Mouse (Mus musculus) heart, embryonic 12.5 days (tissue): Measurements from ENCODE around the gene Maml3. TPM values are rescaled to one million over a fixed set of nuclear protein-coding genes. Genes with fewer than 3 reads are reported as not detected.

Source experiments
- ATAC-seq: fragments of 200-750 bp; cut with Nextera tagmentation; 2 replicates; pipeline ENCODE4 v1.8.0; 2017; ENCODE audit warnings: moderate TSS enrichment, moderate library complexity; ENCODE audit not compliant: insufficient number of reproducible peaks, low FRiP score
- H3K27ac ChIP-seq: fragments of 300-500 bp; sonication (generic); 2 replicates; pipeline ENCODE4 v1.5.1; 2016; ENCODE audit warnings: mild to moderate bottlenecking, moderate library complexity; ENCODE audit not compliant: poor library complexity, severe bottlenecking
- H3K27me3 ChIP-seq: fragments of 300-500 bp; sonication (generic); replicated peaks from 2 replicates; pipeline ENCODE4 v1.6.1; 2016; ENCODE audit warnings: mild to moderate bottlenecking, moderate library complexity
- H3K36me3 ChIP-seq: fragments of 300-500 bp; sonication (generic); 2 replicates; pipeline ENCODE4 v1.6.1; 2016; ENCODE audit warnings: mild to moderate bottlenecking, moderate library complexity
- H3K4me1 ChIP-seq: fragments of 300-500 bp; sonication (generic); replicated peaks from 2 replicates; pipeline ENCODE4 v1.6.1; 2016; ENCODE audit warnings: mild to moderate bottlenecking
- H3K4me2 ChIP-seq: fragments of 300-500 bp; sonication (generic); 2 replicates; pipeline ENCODE4 v1.6.1; 2016; ENCODE audit warnings: mild to moderate bottlenecking, moderate library complexity
- H3K4me3 ChIP-seq: fragments of 300-500 bp; sonication (generic); 2 replicates; pipeline ENCODE4 v1.5.1; 2016; ENCODE audit warnings: mild to moderate bottlenecking
- H3K9ac ChIP-seq: fragments of 300-500 bp; sonication (generic); 2 replicates; pipeline ENCODE4 v1.6.1; 2016; ENCODE audit warnings: mild to moderate bottlenecking, moderate library complexity
- H3K9me3 ChIP-seq: fragments of 300-500 bp; sonication (generic); replicated peaks from 2 replicates; pipeline ENCODE4 v1.6.1; 2016; ENCODE audit warnings: mild to moderate bottlenecking, moderate library complexity
- WGBS: fragments of 180-500 bp; shearing (Covaris S2); methylation state at CpG from one replicate; pipeline ENCODE4 v1.1.7; 2016; 5-methylcytosine and 5-hydroxymethylcytosine counted together
- polyA plus RNA-seq: library from polyadenylated mRNA; unstranded; fragments of >200 nt; fragmentation: Nextera tagmentation; extraction: Ambion mirVana; gene quantifications from 2 replicates; pipeline ENCODE4 v1.2.1, GENCODE M21; 2016

The Maml3 gene
- polyA plus RNA-seq, 1 experiment from 2014 or later: 2.6 TPM

DNA sequence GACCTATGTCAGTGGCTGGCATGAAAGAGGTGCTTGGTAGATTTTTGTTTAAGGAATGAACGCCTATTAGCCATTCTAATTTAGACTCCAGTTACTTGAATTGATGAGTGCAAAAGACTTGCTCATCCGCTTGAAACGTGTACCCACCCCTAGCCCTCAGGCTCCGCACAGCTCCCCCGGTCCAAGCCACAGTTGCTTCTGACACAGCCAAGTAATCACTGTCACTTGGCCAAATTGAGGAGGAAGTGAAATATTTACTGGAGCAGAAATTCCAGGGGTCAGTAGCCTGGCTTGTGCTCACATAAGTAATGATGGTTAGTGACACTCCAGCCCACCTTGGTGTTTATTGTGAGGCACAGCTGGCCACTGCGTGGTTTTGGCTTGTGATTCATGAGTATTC lies 308.0 kb downstream of the Maml3 start:
- 73% methylated on average over 6 of the region's 6 CpGs for WGBS
- H3K27me3 ChIP-seq: no peaks in the 10 kb centered on the region
- no peaks in the 10 kb centered on the region for H3K9me3 ChIP-seq
- no peak overlapping the region for H3K27ac ChIP-seq
- H3K36me3 ChIP-seq: no peaks in the 10 kb centered on the region
- H3K9ac ChIP-seq: no peak overlapping the region
- peak overlapping the region; percentile 37; the same call in 1 of the 2 replicates for H3K4me2 ChIP-seq
- ATAC-seq: no peak
- H3K4me1 ChIP-seq: peaks cover 22% of the 10 kb centered on the region
- H3K4me3 ChIP-seq: no peak overlapping the region

- Histone ChIP-seq H3K36me3 (no peaks in the 10 kb centered on the region), H3K27me3 (no peaks in the 10 kb centered on the region), H3K27ac (no peak overlapping the region), H3K4me3 (peak overlapping the region; percentile 9; the same call in 1 of the 2 replicates), H3K9ac (0 out of 2 replicates have a peak overlapping the region, but pooled peaks have one; percentile 32), H3K4me1 (peaks cover 22% of the 10 kb centered on the region), H3K4me2 (peak overlapping the region; percentile 37), H3K9me3 (no peaks in the 10 kb centered on the region)
- no peak for ATAC-seq
- WGBS: 73% methylated on average over 12 of the region's 12 CpGs
Measured at GRCm38 (mm10) chr3:51796219-51796828, 308.6 kb downstream of the Maml3 start.

GRCm38 (mm10) chr3:51791542-51791941 lies 313.3 kb downstream of the Maml3 start:
- Histone ChIP-seq H3K9ac (no peak overlapping the region), H3K9me3 (0 out of 2 replicates have a peak, but pooled peaks cover 2% of the 10 kb centered on the region), H3K4me3 (no peak overlapping the region), H3K27ac (no peak overlapping the region), H3K36me3 (no peaks in the 10 kb centered on the region), H3K4me1 (peaks cover 19% of the 10 kb centered on the region), H3K27me3 (no peaks in the 10 kb centered on the region), H3K4me2 (no peak overlapping the region)
- no peak for ATAC-seq
- 90% methylated on average over 7 of the region's 7 CpGs for WGBS

DNA sequence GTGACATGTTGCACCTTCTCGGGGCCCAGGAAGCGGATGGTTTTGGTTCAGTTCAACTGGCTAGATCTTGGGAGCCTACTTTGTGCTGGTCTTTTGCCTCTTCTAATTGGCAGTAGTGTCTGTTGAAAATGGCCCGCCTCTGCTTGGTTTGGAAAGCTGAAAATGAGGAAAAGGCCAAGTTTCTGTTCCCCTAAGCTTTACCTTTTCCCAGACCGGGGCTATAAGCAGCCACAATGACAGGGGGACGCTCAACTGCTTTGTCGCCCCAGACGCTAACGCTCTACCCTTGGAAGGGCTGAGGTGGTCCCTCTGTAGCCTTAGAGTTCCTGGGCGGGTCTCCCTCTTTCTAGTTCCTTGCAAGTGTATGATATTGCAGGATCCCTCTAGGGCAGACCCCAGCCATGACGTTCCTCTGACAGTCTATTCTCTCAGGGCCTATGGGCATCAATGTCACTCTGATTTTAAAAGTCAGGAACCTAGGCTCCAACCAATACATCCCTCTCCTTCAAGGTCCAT lies 315.4 kb downstream of the Maml3 start:
- 0 out of 2 replicates have a peak, but pooled peaks cover 2% of the 10 kb centered on the region for H3K9me3 ChIP-seq
- peaks cover 25% of the 10 kb centered on the region for H3K4me1 ChIP-seq
- peak overlapping the region; percentile 64 for H3K4me2 ChIP-seq
- ATAC-seq: no peak
- WGBS: 58% methylated on average over 10 of the region's 10 CpGs
- H3K4me3 ChIP-seq: peak overlapping the region; percentile 49
- H3K27me3 ChIP-seq: no peaks in the 10 kb centered on the region
- H3K36me3 ChIP-seq: no peaks in the 10 kb centered on the region
- peak overlapping the region; percentile 79 for H3K27ac ChIP-seq
- H3K9ac ChIP-seq: peak overlapping the region; percentile 67

GRCm38 (mm10) chr3:51788591-51789339 lies 316.1 kb downstream of the Maml3 start:
- Histone ChIP-seq H3K27me3 (no peaks in the 10 kb centered on the region), H3K4me3 (peak overlapping the region; percentile 49), H3K4me2 (peak overlapping the region; percentile 64), H3K27ac (peak overlapping the region; percentile 79), H3K36me3 (no peaks in the 10 kb centered on the region), H3K9ac (peak overlapping the region; percentile 67), H3K9me3 (0 out of 2 replicates have a peak, but pooled peaks cover 2% of the 10 kb centered on the region), H3K4me1 (peaks cover 25% of the 10 kb centered on the region)
- under 1% methylated on average over 17 of the region's 17 CpGs for WGBS
- peak; percentile 80 for ATAC-seq

DNA sequence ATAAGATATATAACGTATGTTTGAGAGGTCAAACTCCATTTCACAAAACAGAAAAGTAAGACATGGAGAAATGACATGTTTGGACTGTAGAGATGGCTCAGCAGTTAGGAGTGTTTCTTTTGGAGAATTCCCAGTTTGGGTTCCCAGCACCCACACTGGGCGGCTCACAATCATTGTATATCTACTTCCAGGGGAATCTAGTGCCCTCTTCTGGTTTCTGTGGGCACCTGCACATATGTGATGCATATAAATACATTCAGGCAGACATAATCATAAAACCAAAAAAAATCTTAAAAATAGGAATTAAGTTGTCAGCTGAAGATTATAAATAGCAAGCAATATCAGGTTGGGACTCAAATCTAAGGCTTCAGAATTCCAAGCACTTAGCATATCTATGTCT lies 316.9 kb downstream of the Maml3 start:
- WGBS: 97% methylated on average over 2 of the region's 2 CpGs
- H3K9ac ChIP-seq: no peak overlapping the region
- H3K27ac ChIP-seq: no peak overlapping the region
- H3K4me1 ChIP-seq: peaks cover 25% of the 10 kb centered on the region
- H3K27me3 ChIP-seq: no peaks in the 10 kb centered on the region
- no peak overlapping the region for H3K4me3 ChIP-seq
- no peak overlapping the region for H3K4me2 ChIP-seq
- no peak for ATAC-seq
- H3K36me3 ChIP-seq: no peaks in the 10 kb centered on the region
- H3K9me3 ChIP-seq: 0 out of 2 replicates have a peak, but pooled peaks cover 2% of the 10 kb centered on the region

DNA sequence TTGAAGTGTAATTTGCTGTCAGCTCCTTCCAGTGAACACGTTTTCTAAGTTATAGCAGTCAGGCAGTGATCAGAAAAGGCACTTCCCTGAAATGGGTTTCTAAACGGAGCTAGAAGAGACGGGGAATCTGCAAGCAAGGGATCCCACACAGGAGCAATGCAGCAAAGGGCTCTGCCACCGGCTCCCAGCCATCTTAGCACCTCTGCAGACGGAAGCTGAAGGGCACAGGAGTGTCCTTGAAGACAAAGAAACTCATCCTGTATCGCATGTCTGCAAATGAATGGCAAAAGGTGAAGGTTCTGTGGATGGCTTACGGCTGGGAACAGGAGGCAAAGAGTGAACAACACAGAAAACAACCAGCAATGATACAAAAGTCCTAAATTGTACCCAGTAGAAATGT lies 319.1 kb downstream of the Maml3 start:
- H3K4me1 ChIP-seq: peaks cover 25% of the 10 kb centered on the region
- H3K27me3 ChIP-seq: no peaks in the 10 kb centered on the region
- no peak for ATAC-seq
- H3K36me3 ChIP-seq: no peaks in the 10 kb centered on the region
- H3K4me3 ChIP-seq: no peak overlapping the region
- H3K27ac ChIP-seq: no peak overlapping the region
- H3K4me2 ChIP-seq: no peak overlapping the region
- no peak overlapping the region for H3K9ac ChIP-seq
- 65% methylated on average over 7 of the region's 7 CpGs for WGBS
- H3K9me3 ChIP-seq: 0 out of 2 replicates have a peak, but pooled peaks cover 2% of the 10 kb centered on the region

DNA sequence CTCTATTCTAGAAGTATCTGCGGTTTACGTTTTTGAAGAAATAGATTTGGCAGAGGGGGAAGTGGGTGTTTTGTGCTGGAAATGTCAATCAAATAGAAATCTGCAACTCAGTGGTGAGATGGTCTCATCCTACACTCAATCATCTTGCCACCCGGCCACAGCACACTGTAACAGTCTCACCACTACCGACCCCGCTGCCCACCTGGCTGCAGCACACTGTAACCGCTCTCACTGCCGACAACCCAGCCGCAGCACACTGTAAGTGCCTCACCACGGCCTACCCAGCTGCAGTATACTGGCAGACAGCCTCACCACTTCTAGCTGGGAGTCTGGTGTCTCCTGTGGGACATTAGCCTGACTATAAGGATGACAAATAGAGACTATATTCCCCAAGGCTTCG lies 322.7 kb downstream of the Maml3 start:
- Histone ChIP-seq H3K36me3 (no peaks in the 10 kb centered on the region), H3K27ac (no peak overlapping the region), H3K9me3 (no peaks in the 10 kb centered on the region), H3K4me2 (no peak overlapping the region), H3K4me1 (peaks cover 29% of the 10 kb centered on the region), H3K4me3 (no peak overlapping the region), H3K27me3 (no peaks in the 10 kb centered on the region), H3K9ac (no peak overlapping the region)
- no peak for ATAC-seq
- 86% methylated on average over 10 of the region's 10 CpGs for WGBS

GRCm38 (mm10) chr3:51778738-51779592 lies 325.9 kb downstream of the Maml3 start:
- no peaks in the 10 kb centered on the region for H3K9me3 ChIP-seq
- peak overlapping the region; percentile 41 for H3K4me2 ChIP-seq
- peak overlapping the region; percentile 53 for H3K27ac ChIP-seq
- no peaks in the 10 kb centered on the region for H3K27me3 ChIP-seq
- H3K4me3 ChIP-seq: no peak overlapping the region
- no peak overlapping the region for H3K9ac ChIP-seq
- peaks cover 20% of the 10 kb centered on the region for H3K4me1 ChIP-seq
- WGBS: 27% methylated on average over 16 of the region's 16 CpGs
- ATAC-seq: peak; percentile 68
- no peaks in the 10 kb centered on the region for H3K36me3 ChIP-seq

DNA sequence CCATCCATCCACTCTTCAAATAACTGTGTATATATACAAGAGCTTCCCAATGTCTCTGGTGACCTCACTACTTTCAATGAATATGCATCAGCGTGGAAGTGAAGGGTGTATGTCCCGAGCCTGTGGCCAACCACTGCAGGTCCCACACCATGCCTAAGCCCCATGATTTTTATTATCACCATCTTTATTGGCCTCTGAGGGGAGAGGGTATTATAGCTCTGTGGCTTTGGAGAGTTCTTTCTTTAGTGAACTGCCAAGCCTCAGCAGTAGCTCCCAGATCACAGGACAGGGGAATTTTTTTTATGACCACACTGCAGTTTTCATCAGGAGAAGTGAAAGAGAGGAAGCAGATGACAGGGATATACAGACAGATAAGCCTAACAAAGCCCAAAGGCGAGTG lies 326.7 kb downstream of the Maml3 start:
- ATAC-seq: no peak
- H3K27me3 ChIP-seq: no peaks in the 10 kb centered on the region
- no peaks in the 10 kb centered on the region for H3K9me3 ChIP-seq
- no peak overlapping the region for H3K9ac ChIP-seq
- peak overlapping the region; percentile 53 for H3K27ac ChIP-seq
- H3K4me2 ChIP-seq: peak overlapping the region; percentile 41
- WGBS: 54% methylated on average over 3 of the region's 3 CpGs
- H3K36me3 ChIP-seq: no peaks in the 10 kb centered on the region
- no peak overlapping the region for H3K4me3 ChIP-seq
- peaks cover 20% of the 10 kb centered on the region for H3K4me1 ChIP-seq
